Mouse (Mus musculus): ENCODE data around the gene Wdr60. TPM values are rescaled to one million over a fixed set of nuclear protein-coding genes. Genes with fewer than 3 reads are reported as not detected.

The Wdr60 gene
- polyA plus RNA-seq, 1 experiment from 2014 or later: 18.7 TPM

DNA sequence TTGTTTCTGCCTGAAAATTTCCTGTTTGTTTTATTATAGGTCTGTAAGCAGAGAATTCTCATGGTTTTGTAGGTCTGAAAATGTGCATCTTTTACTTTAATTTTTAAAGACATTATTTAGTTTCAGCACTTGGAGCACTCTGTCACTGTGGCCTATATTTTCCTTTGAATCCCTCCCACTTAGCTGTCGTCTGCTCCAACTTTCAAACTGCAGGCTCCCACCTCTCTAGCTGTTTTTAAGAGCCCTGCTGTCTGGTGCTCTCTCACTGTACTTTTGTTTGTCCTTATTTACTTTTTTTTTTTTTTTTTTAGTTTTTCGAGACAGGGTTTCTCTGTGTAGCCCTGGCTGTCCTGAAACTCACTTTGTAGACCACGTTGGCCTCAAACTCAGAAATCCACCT lies 24.0 kb downstream of the Wdr60 start:
- Histone ChIP-seq H3K36me3 (ENCODE audit: control insufficient read depth, insufficient read depth, low read length) (no peaks in the 10 kb centered on the region; the same call in 1 of the 2 replicates), H3K4me1 (replicated peaks; ENCODE audit: control insufficient read depth, insufficient read depth, low read length) (no peaks in the 10 kb centered on the region), H3K9ac (ENCODE audit: low read length) (no peak overlapping the region), H3K27ac (ENCODE audit: low read length) (no peak overlapping the region), H3K4me2 (ENCODE audit: low read depth, low read length) (no peak overlapping the region), H3K4me3 (ENCODE audit: low read length) (no peak overlapping the region), H3K27me3 (ENCODE audit: control insufficient read depth, insufficient read depth, low read depth, low read length) (no peaks in the 10 kb centered on the region), H3K9me3 (ENCODE audit: control insufficient read depth, low read length) (no peaks in the 10 kb centered on the region)
- 68% methylated on average over 3 of the region's 3 CpGs for WGBS
- ATAC-seq (ENCODE audit: low read depth): no peak

DNA sequence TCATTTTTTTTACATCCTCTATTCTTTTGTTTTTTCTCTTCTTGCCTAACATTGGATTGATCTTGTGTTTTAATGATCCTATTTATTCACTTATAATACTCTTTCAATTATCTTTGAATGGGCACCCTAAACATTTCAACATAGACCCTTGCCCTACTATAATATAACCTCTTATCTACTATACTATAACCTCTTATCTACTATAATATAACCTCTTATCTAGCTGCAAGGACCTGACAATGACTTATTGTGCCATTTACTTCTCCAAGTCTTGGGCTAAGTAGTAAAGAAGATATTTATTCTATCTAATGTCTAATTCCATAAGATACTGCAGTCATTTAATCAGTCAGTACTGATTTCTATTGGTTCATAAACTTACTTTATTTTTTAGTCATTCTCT lies 24.5 kb downstream of the Wdr60 start:
- Histone ChIP-seq H3K4me3 (ENCODE audit: low read length) (no peak overlapping the region), H3K9ac (ENCODE audit: low read length) (no peak overlapping the region), H3K9me3 (ENCODE audit: control insufficient read depth, low read length) (no peaks in the 10 kb centered on the region), H3K27me3 (ENCODE audit: control insufficient read depth, insufficient read depth, low read depth, low read length) (no peaks in the 10 kb centered on the region), H3K36me3 (ENCODE audit: control insufficient read depth, insufficient read depth, low read length) (no peaks in the 10 kb centered on the region; the same call in 1 of the 2 replicates), H3K4me1 (replicated peaks; ENCODE audit: control insufficient read depth, insufficient read depth, low read length) (no peaks in the 10 kb centered on the region), H3K27ac (ENCODE audit: low read length) (no peak overlapping the region), H3K4me2 (ENCODE audit: low read depth, low read length) (no peak overlapping the region)
- ATAC-seq (ENCODE audit: low read depth): no peak

DNA sequence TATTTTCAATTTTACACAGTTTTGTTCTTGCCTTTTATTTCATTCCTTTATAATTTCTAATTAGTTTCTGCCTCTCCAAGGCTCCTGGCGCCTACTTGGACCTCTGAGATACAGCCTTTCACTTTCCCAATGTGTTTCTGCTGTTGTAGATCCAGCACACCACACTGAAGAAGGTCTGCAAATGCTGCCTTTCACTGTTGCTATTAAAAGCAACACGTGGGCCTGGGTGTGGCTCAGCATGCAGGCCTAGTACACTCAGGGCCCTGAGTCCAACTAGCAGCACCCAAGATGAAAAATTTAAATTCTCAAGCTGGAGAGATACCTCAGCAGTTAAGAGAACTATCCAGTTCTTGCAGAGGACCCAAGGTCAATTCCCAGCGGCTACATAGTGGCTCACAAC lies 26.2 kb downstream of the Wdr60 start:
- no peaks in the 10 kb centered on the region; the same call in 1 of the 2 replicates for H3K36me3 ChIP-seq (ENCODE audit: control insufficient read depth, insufficient read depth, low read length)
- WGBS: 82% methylated on average over 3 of the region's 3 CpGs
- ATAC-seq (ENCODE audit: low read depth): no peak
- no peaks in the 10 kb centered on the region for H3K27me3 ChIP-seq (ENCODE audit: control insufficient read depth, insufficient read depth, low read depth, low read length)
- H3K9ac ChIP-seq (ENCODE audit: low read length): no peak overlapping the region
- H3K27ac ChIP-seq (ENCODE audit: low read length): no peak overlapping the region
- no peaks in the 10 kb centered on the region for H3K4me1 ChIP-seq (replicated peaks; ENCODE audit: control insufficient read depth, insufficient read depth, low read length)
- H3K4me3 ChIP-seq (ENCODE audit: low read length): no peak overlapping the region
- no peak overlapping the region for H3K4me2 ChIP-seq (ENCODE audit: low read depth, low read length)
- H3K9me3 ChIP-seq (ENCODE audit: control insufficient read depth, low read length): no peaks in the 10 kb centered on the region

DNA sequence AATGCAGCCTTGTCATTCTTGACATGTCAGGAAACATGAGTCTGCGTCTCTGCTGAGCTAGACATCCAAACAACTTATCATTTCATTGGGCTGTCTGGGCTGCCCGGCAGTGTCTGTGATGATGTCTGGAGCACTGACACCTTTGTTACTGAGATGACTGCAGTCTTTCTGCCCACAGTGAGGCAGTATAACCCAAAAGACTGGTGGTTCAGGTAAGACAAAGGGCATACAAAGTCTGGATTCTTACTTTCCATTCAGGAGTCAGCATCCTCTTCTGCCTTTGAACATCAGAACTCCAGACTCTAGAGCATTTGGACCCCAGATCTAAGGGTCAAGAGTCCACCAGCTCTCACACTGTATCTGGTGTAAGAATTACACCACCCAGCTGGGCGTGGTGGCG lies 27.5 kb downstream of the Wdr60 start:
- no peaks in the 10 kb centered on the region for H3K4me1 ChIP-seq (replicated peaks; ENCODE audit: control insufficient read depth, insufficient read depth, low read length)
- no peak overlapping the region for H3K9ac ChIP-seq (ENCODE audit: low read length)
- no peaks in the 10 kb centered on the region for H3K9me3 ChIP-seq (ENCODE audit: control insufficient read depth, low read length)
- H3K36me3 ChIP-seq (ENCODE audit: control insufficient read depth, insufficient read depth, low read length): no peaks in the 10 kb centered on the region; the same call in 1 of the 2 replicates
- 78% methylated on average over 4 of the region's 4 CpGs for WGBS
- H3K27me3 ChIP-seq (ENCODE audit: control insufficient read depth, insufficient read depth, low read depth, low read length): no peaks in the 10 kb centered on the region
- H3K27ac ChIP-seq (ENCODE audit: low read length): no peak overlapping the region
- no peak overlapping the region for H3K4me3 ChIP-seq (ENCODE audit: low read length)
- no peak overlapping the region for H3K4me2 ChIP-seq (ENCODE audit: low read depth, low read length)
- ATAC-seq (ENCODE audit: low read depth): no peak

DNA sequence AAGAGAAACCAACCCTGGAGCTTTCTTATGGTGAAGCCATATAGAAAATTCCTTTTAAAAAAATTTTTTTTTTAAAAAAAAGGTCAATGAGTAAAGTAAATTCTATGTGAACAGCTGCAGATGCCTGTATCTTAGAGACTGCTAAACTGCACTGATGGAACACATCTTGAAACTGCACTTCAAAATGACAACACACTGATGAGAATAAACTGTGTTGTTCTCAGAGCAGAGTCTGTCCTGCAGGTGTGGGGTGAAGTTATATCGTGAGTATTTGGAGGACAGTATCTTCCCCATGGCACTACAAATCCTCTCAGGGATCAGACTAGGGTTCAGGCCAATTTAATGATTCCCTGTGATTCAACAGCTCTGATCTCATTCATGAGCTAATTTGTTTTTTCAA lies 30.8 kb downstream of the Wdr60 start:
- Histone ChIP-seq H3K4me2 (ENCODE audit: low read depth, low read length) (peak overlapping the region; percentile 39; the same call in 1 of the 2 replicates), H3K27ac (ENCODE audit: low read length) (peak overlapping the region; percentile 55)
- ATAC-seq (ENCODE audit: low read depth): no peak; the same call in 1 of the 2 replicates

DNA sequence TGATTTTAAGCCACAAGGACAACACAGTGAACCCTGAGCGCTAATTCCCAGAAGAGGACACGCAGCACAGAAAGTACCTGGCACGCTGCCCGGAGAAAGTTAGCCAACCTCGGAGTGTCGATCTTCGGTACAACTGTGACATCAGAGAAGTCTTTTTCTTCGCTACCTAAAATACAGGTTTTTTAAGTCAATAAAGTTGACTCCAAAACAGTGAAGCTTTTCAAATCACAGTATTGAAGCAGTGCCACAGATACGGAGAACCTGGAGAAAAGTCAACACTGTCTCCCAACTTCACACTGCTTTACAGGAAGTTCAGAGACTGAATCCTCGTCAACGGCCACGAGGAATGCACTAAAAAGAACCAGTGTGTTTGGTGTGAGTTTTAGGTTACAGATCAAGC lies 31.2 kb downstream of the Wdr60 start:
- Histone ChIP-seq H3K4me2 (ENCODE audit: low read depth, low read length) (peak overlapping the region; percentile 39), H3K27me3 (ENCODE audit: control insufficient read depth, insufficient read depth, low read depth, low read length) (no peaks in the 10 kb centered on the region), H3K9me3 (ENCODE audit: control insufficient read depth, low read length) (no peaks in the 10 kb centered on the region), H3K27ac (ENCODE audit: low read length) (peak overlapping the region; percentile 55), H3K4me1 (replicated peaks; ENCODE audit: control insufficient read depth, insufficient read depth, low read length) (no peaks in the 10 kb centered on the region), H3K36me3 (ENCODE audit: control insufficient read depth, insufficient read depth, low read length) (no peaks in the 10 kb centered on the region), H3K4me3 (ENCODE audit: low read length) (0 out of 2 replicates have a peak overlapping the region, but pooled peaks have one; percentile 9), H3K9ac (ENCODE audit: low read length) (no peak overlapping the region)
- WGBS: 27% methylated on average over 12 of the region's 12 CpGs
- peak; percentile 83 for ATAC-seq (ENCODE audit: low read depth)

More for the DNA sequence above, 30.8 kb downstream of the Wdr60 start:
- Histone ChIP-seq H3K27me3 (ENCODE audit: control insufficient read depth, insufficient read depth, low read depth, low read length) (no peaks in the 10 kb centered on the region), H3K4me3 (ENCODE audit: low read length) (no peak overlapping the region), H3K4me1 (replicated peaks; ENCODE audit: control insufficient read depth, insufficient read depth, low read length) (no peaks in the 10 kb centered on the region), H3K36me3 (ENCODE audit: control insufficient read depth, insufficient read depth, low read length) (no peaks in the 10 kb centered on the region), H3K9me3 (ENCODE audit: control insufficient read depth, low read length) (no peaks in the 10 kb centered on the region), H3K9ac (ENCODE audit: low read length) (no peak overlapping the region)
- WGBS: 45% methylated on average over 1 of the region's 1 CpGs

DNA sequence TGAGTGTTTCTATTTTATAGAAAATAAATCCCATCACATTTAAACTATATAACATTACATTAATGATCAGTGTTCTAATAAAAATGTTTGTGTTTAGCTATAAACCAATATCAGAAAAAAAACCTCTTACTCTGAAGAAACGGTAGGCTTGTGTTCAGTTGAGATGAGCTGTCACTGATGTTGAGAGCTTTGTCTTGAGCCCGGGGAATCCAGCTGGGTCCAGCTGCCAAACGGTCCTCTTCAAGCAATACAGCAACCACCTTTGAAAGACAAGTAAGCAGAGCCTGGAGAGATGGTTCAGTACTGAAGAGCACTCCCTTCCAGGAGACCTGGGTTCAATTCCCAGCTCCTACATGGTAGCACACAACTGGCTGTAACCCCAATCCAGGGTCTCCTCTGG lies 33.4 kb downstream of the Wdr60 start:
- ATAC-seq (ENCODE audit: low read depth): no peak
- WGBS: 61% methylated on average over 3 of the region's 3 CpGs
- H3K36me3 ChIP-seq (ENCODE audit: control insufficient read depth, insufficient read depth, low read length): peaks cover 3% of the 10 kb centered on the region; the same call in 1 of the 2 replicates

DNA sequence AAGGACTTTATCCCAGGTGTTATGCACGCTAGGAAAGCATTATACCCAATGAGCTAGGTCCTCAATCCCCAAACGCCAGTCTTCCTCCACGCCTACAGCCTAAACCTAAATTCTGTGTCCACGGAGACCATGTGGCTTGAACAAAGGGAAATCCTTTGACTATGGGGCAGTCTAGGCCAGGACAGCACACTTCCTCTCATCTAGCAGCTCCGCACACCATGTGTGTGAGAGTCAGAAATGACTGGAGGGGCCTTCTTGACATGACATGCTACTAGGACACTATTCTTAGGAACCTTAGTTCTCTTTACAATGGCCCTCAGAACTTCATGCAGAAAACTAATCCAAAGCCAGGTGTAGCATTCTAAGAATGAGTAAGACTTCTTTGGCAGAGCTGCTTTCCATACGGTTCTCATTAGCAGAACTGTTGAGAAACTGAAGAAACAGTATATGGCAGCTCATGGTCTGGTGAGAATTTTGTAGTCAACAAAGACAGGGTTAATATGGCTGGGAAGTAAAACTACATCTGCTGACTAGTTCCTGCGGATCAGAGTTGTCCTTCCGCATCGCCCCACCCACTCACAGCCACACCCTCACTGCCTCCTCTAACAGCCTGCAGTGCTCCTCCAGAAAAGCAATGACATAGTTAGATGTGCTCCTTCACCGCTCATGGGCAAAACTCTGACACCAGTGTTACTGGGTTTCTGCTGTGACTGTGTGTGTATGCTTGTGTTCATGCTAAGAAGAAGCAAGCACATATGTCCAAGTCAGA lies 36.3 kb downstream of the Wdr60 start:
- no peak overlapping the region for H3K4me2 ChIP-seq (ENCODE audit: low read depth, low read length)
- H3K27me3 ChIP-seq (ENCODE audit: control insufficient read depth, insufficient read depth, low read depth, low read length): no peaks in the 10 kb centered on the region
- 85% methylated on average over 10 of the region's 10 CpGs for WGBS
- peaks cover 5% of the 10 kb centered on the region; the same call in 1 of the 2 replicates for H3K36me3 ChIP-seq (ENCODE audit: control insufficient read depth, insufficient read depth, low read length)
- no peak overlapping the region for H3K27ac ChIP-seq (ENCODE audit: low read length)
- H3K9ac ChIP-seq (ENCODE audit: low read length): no peak overlapping the region
- no peaks in the 10 kb centered on the region for H3K4me1 ChIP-seq (replicated peaks; ENCODE audit: control insufficient read depth, insufficient read depth, low read length)
- H3K4me3 ChIP-seq (ENCODE audit: low read length): no peak overlapping the region
- ATAC-seq (ENCODE audit: low read depth): no peak
- H3K9me3 ChIP-seq (ENCODE audit: control insufficient read depth, low read length): no peaks in the 10 kb centered on the region

More for the DNA sequence above, 33.4 kb downstream of the Wdr60 start:
- Histone ChIP-seq H3K9me3 (ENCODE audit: control insufficient read depth, low read length) (no peaks in the 10 kb centered on the region), H3K4me1 (replicated peaks; ENCODE audit: control insufficient read depth, insufficient read depth, low read length) (no peaks in the 10 kb centered on the region), H3K27me3 (ENCODE audit: control insufficient read depth, insufficient read depth, low read depth, low read length) (no peaks in the 10 kb centered on the region), H3K27ac (ENCODE audit: low read length) (no peak overlapping the region), H3K4me3 (ENCODE audit: low read length) (no peak overlapping the region), H3K9ac (ENCODE audit: low read length) (no peak overlapping the region), H3K4me2 (ENCODE audit: low read depth, low read length) (no peak overlapping the region)

DNA sequence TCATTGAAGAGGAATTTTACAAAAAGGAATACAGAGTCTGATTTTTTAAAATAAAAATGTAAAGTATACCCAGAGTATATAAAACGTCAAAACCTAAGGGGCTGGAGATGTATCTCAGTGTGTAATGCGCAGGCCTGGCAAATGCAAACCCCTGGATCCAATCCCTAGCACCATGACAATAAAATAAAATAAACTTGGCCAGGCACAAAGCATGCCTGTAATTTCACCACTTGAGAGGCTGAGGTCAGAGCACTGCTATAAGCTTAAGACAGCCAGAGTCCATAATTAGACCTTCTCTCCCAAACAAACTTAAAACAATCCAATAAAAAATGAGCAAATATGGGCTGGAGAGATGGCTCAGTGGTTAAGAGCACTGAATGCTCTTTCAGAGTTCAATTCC lies 39.7 kb downstream of the Wdr60 start:
- Histone ChIP-seq H3K36me3 (ENCODE audit: control insufficient read depth, insufficient read depth, low read length) (peaks cover 5% of the 10 kb centered on the region; the same call in 1 of the 2 replicates), H3K9ac (ENCODE audit: low read length) (no peak overlapping the region), H3K4me3 (ENCODE audit: low read length) (no peak overlapping the region), H3K27ac (ENCODE audit: low read length) (no peak overlapping the region), H3K4me1 (replicated peaks; ENCODE audit: control insufficient read depth, insufficient read depth, low read length) (no peaks in the 10 kb centered on the region), H3K9me3 (ENCODE audit: control insufficient read depth, low read length) (no peaks in the 10 kb centered on the region), H3K4me2 (ENCODE audit: low read depth, low read length) (no peak overlapping the region), H3K27me3 (ENCODE audit: control insufficient read depth, insufficient read depth, low read depth, low read length) (no peaks in the 10 kb centered on the region)
- peak; percentile 71; the same call in 1 of the 2 replicates for ATAC-seq (ENCODE audit: low read depth)
- WGBS: 74% methylated on average over 2 of the region's 2 CpGs

All from lung, embryonic 16.5 days (tissue).